Mouse (Mus musculus): ENCODE measurements around the gene Gp1bb. TPM values are rescaled to one million over a fixed set of nuclear protein-coding genes. Genes with fewer than 3 reads are reported as not detected.

The Gp1bb gene
- polyA plus RNA-seq, 1 experiment from 2014 or later, result 0.92 TPM

DNA sequence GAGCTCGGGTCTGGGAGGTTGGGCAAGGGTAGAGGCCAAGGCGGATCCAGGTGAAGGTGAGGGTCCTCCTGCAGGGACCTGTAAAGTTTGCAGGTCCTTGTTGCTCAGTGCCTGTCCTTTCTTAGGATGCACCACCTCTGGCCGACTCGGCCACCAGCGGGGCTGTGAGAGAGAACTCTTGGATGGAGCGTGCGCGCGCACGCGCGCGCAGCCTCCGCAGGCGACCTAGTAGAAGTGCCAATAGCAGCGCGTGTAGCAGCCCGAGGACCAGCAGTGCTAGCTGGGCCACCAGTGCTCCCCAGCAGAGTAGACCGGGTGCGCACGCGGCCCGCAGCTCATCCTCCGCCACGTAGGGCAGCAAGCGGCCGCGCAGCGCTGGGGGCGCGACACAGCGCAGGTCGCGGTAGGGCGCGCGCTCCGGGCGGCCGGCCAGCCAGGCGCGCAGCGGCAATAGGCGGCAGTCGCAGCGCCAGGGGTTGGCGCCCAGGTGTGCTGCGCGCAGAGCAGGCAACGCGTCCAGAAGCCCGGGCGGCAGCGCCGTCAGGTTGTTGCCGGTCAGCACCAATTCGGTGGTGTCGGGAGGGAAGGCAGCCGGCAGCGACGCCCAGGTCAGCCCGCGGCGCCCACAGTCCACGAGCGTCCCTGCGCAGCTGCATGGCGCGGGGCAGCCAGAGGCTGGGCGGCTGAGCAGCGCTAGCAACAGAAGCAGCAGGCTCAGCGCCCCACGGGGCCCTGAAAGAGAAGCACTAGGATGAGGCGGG is 1.4 kb downstream of the Gp1bb start:
- H3K27me3 ChIP-seq (ENCODE audit: insufficient read depth, low read length), result peaks cover 71% of the 10 kb centered on the region
- H3K4me1 ChIP-seq (replicated peaks; ENCODE audit: insufficient read depth, low read length), result peaks cover 5% of the 10 kb centered on the region; the same call in 1 of the 2 replicates
- WGBS, result 1% methylated on average over 74 of the region's 74 CpGs
- no peak overlapping the region for H3K27ac ChIP-seq
- no peak for DNase-seq (ENCODE audit: low spot score)
- H3K36me3 ChIP-seq (ENCODE audit: insufficient read depth, low read length), result no peaks in the 10 kb centered on the region
- peak overlapping the region; percentile 39 for H3K4me3 ChIP-seq (replicated peaks; ENCODE audit: low read depth, low read length)
- 0 out of 2 replicates have a peak overlapping the region, but pooled peaks have one; percentile 8 for H3K9ac ChIP-seq (ENCODE audit: low read depth, low read length)
- no peaks in the 10 kb centered on the region for H3K9me3 ChIP-seq (replicated peaks; ENCODE audit: low read length)
- 0 out of 2 replicates have a peak, but pooled peaks have one; percentile 19 for ATAC-seq (replicated peaks; ENCODE audit: low FRiP score, low read depth)
- peak overlapping the region; percentile 84 for H3K4me2 ChIP-seq (ENCODE audit: low read length)
- TF ChIP-seq CTCF (IDR thresholded peaks at IDR 0.05; ENCODE audit: low read depth), result no peak

DNA sequence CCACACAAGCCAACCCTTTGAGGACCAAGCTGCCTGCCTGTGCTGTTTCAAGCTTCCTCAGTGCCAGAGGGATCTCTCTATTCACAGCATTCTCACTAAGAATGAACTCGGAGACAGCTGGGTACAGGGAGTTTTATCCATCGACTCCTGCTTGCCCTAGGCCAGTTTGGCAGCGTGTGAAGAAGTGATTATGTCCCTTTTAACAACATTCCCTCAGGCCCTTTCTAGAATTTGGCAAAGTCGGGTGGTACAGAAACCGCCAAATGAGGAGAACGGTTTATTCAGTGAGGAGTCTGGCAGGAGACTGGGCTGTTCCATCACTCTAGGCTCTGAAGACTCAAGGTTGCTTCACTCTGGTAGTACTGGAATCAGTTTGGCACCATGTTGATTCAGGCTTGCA is 2.0 kb downstream of the Gp1bb start:
- no peak for ATAC-seq (replicated peaks; ENCODE audit: low FRiP score, low read depth)
- 47% methylated on average over 6 of the region's 6 CpGs for WGBS
- no peak overlapping the region for H3K27ac ChIP-seq

DNA sequence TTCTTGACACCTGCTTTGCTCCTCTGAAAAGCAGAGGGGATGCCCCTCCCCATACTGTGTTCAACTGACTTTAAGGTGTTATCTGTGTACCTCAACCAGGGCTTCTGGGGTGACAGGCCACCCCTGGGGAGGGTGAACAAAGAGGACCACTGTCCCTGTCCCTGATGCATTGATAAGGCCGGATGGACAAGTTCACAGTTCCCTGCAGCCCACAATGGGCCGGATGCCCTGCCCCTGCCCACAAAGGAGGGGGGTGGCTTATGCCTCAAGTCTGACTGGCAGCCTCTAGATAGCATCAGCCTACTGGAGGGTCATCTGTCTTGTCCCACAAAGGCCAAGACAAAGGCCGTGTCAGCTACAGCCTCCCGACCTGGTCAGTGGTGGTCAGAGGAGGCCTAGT is 3.1 kb downstream of the Gp1bb start:
- WGBS, result 64% methylated on average over 4 of the region's 4 CpGs
- no peak for TF ChIP-seq CTCF (IDR thresholded peaks at IDR 0.05; ENCODE audit: low read depth)
- Histone ChIP-seq H3K4me3 (replicated peaks; ENCODE audit: low read depth, low read length) (no peak overlapping the region), H3K9me3 (replicated peaks; ENCODE audit: low read length) (no peaks in the 10 kb centered on the region), H3K27me3 (ENCODE audit: insufficient read depth, low read length) (peaks cover 58% of the 10 kb centered on the region), H3K36me3 (ENCODE audit: insufficient read depth, low read length) (no peaks in the 10 kb centered on the region), H3K4me1 (replicated peaks; ENCODE audit: insufficient read depth, low read length) (peaks cover 3% of the 10 kb centered on the region; the same call in 1 of the 2 replicates), H3K27ac (no peak overlapping the region), H3K4me2 (ENCODE audit: low read length) (no peak overlapping the region), H3K9ac (ENCODE audit: low read depth, low read length) (no peak overlapping the region)
- DNase-seq (ENCODE audit: low spot score) (no peak), ATAC-seq (replicated peaks; ENCODE audit: low FRiP score, low read depth) (no peak)

More for the DNA sequence above, 2.0 kb downstream of the Gp1bb start:
- Histone ChIP-seq H3K9me3 (replicated peaks; ENCODE audit: low read length) (no peaks in the 10 kb centered on the region), H3K9ac (ENCODE audit: low read depth, low read length) (no peak overlapping the region), H3K4me1 (replicated peaks; ENCODE audit: insufficient read depth, low read length) (peaks cover 3% of the 10 kb centered on the region; the same call in 1 of the 2 replicates), H3K4me2 (ENCODE audit: low read length) (peak overlapping the region; percentile 84; the same call in 1 of the 2 replicates), H3K27me3 (ENCODE audit: insufficient read depth, low read length) (peaks cover 65% of the 10 kb centered on the region), H3K36me3 (ENCODE audit: insufficient read depth, low read length) (no peaks in the 10 kb centered on the region), H3K4me3 (replicated peaks; ENCODE audit: low read depth, low read length) (peak overlapping the region; percentile 39; the same call in 1 of the 2 replicates)
- DNase-seq (ENCODE audit: low spot score), result no peak
- TF ChIP-seq CTCF (IDR thresholded peaks at IDR 0.05; ENCODE audit: low read depth), result no peak

DNA sequence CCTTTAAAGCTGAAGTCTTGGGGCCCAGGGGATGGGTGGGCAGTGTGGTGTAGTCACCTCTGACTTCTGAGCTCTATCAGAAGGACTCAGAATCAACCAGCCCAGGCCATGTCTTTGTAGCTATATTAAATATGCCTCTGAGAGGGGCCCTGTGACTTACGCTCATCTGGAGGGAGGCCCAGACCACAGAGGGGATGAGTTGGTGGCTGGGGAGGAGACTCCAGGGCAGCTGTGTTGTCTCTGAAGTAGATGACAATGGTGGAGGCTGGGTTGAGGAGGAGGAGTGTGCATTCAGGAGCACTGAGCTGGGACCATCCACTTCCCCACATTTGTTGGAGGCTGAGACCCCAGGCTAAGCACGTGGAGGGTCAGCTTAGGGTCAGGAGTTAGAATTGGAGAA is 3.9 kb downstream of the Gp1bb start:
- Histone ChIP-seq H3K4me3 (replicated peaks; ENCODE audit: low read depth, low read length) (no peak overlapping the region), H3K9ac (ENCODE audit: low read depth, low read length) (no peak overlapping the region), H3K9me3 (replicated peaks; ENCODE audit: low read length) (no peaks in the 10 kb centered on the region), H3K27ac (no peak overlapping the region), H3K27me3 (ENCODE audit: insufficient read depth, low read length) (peaks cover 50% of the 10 kb centered on the region), H3K4me2 (ENCODE audit: low read length) (no peak overlapping the region), H3K4me1 (replicated peaks; ENCODE audit: insufficient read depth, low read length) (peaks cover 3% of the 10 kb centered on the region; the same call in 1 of the 2 replicates), H3K36me3 (ENCODE audit: insufficient read depth, low read length) (no peaks in the 10 kb centered on the region)
- TF ChIP-seq CTCF (IDR thresholded peaks at IDR 0.05; ENCODE audit: low read depth), result no peak
- ATAC-seq (replicated peaks; ENCODE audit: low FRiP score, low read depth), result no peak
- DNase-seq (ENCODE audit: low spot score), result peak; percentile 37
- 30% methylated on average over 2 of the region's 2 CpGs for WGBS

DNA sequence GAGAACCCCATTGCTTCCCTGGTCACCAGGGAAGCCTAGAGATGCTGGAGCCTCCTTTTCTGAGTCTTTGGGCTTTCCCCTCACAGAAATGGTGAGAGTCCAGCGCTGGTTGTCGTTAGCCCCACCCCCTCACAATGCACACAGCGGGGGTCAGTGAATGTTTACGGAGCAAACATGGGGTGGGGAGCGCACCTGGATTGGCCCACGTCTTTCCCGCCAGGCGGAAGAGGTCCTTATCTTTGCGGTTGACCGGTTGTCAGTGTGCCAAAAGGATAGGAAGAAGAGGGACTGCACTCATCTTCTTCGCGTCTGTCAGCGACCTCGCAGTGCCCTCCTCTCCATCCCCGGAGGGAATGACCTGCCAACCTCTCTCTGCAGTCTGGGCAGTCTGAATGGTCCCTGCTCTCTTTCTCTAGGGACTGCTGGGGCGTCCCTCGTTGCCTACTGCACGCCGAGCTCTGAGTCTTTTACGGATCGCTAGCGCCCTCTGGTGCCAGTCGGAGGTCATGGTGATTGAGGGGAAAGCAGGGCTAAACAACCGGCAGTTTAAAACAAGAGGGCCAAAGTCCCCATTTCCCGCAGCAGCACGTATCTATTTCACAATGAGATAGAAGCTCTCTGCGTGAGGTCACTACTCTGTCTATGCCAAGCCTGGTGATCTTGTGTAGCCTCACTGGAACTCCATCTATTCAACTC is 4.7 kb downstream of the Gp1bb start:
- Histone ChIP-seq H3K4me1 (replicated peaks; ENCODE audit: insufficient read depth, low read length) (peaks cover 3% of the 10 kb centered on the region; the same call in 1 of the 2 replicates), H3K27ac (no peak overlapping the region), H3K27me3 (ENCODE audit: insufficient read depth, low read length) (peaks cover 43% of the 10 kb centered on the region), H3K9me3 (replicated peaks; ENCODE audit: low read length) (no peaks in the 10 kb centered on the region), H3K4me2 (ENCODE audit: low read length) (peak overlapping the region; percentile 44), H3K36me3 (ENCODE audit: insufficient read depth, low read length) (no peaks in the 10 kb centered on the region), H3K4me3 (replicated peaks; ENCODE audit: low read depth, low read length) (no peak overlapping the region), H3K9ac (ENCODE audit: low read depth, low read length) (no peak overlapping the region)
- TF ChIP-seq CTCF (IDR thresholded peaks at IDR 0.05; ENCODE audit: low read depth), result peak; percentile 95
- ATAC-seq (replicated peaks; ENCODE audit: low FRiP score, low read depth) (no peak; the same call in 1 of the 2 replicates), DNase-seq (ENCODE audit: low spot score) (peak; percentile 93)
- WGBS, result 3% methylated on average over 27 of the region's 27 CpGs

DNA sequence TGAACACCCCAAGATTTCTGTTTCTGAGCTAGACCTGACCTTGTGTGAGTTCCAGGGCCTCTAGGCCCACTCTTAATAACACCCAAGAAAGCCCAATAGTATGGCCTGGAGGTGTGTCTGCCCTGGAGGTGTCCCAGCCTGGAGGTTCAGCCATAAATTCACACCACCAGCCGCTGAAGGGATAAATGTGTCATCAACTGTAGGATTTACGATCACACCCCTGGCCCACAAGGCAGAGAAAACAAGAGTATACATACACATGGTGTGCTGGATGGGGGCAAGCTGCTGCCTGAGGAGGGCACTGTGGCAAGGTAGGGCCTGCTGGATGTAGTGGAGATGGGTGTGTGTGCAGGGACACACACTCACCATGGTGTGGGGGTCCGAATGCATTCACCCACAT is 8.9 kb downstream of the Gp1bb start:
- Histone ChIP-seq H3K27me3 (ENCODE audit: insufficient read depth, low read length) (peaks cover 8% of the 10 kb centered on the region; the same call in 1 of the 2 replicates), H3K4me3 (replicated peaks; ENCODE audit: low read depth, low read length) (no peak overlapping the region), H3K9me3 (replicated peaks; ENCODE audit: low read length) (no peaks in the 10 kb centered on the region), H3K9ac (ENCODE audit: low read depth, low read length) (no peak overlapping the region), H3K4me2 (ENCODE audit: low read length) (no peak overlapping the region), H3K4me1 (replicated peaks; ENCODE audit: insufficient read depth, low read length) (0 out of 2 replicates have a peak, but pooled peaks cover 3% of the 10 kb centered on the region), H3K27ac (no peak overlapping the region), H3K36me3 (ENCODE audit: insufficient read depth, low read length) (no peaks in the 10 kb centered on the region)
- no peak for TF ChIP-seq CTCF (IDR thresholded peaks at IDR 0.05; ENCODE audit: low read depth)
- 37% methylated on average over 3 of the region's 3 CpGs for WGBS
- no peak for ATAC-seq (replicated peaks; ENCODE audit: low FRiP score, low read depth)
- DNase-seq (ENCODE audit: low spot score), result peak; percentile 42

All from kidney, postnatal 0 days (tissue).